Mouse (Mus musculus) lung, postnatal 25 days (tissue): ENCODE measurements around the gene Muc4.

ENCODE experiments used
- DNase-seq: peaks from one replicate; pipeline ENCODE4 v3.0.0; 2022; ENCODE audit warnings: low spot score

The Muc4 gene

DNA sequence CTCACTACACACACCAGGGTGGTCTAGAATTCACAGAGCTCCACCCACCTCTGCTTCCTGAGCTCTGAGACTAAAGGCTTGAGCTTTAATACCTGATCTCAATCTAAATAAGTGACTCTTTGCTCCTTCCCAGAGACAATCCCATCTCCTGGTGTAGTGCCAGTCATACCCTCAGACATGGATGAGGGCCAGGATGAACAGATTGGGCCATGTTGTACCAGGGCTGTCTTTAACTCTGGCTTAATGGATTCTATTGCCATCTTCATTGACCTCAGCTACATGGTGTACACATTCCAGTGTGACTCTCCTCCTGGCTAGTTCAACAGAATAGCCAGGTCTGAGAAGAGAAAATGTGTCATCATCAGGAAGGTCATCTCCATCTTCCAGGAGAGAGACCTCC is 9.2 kb upstream of the Muc4 start:
- DNase-seq: no peak

DNA sequence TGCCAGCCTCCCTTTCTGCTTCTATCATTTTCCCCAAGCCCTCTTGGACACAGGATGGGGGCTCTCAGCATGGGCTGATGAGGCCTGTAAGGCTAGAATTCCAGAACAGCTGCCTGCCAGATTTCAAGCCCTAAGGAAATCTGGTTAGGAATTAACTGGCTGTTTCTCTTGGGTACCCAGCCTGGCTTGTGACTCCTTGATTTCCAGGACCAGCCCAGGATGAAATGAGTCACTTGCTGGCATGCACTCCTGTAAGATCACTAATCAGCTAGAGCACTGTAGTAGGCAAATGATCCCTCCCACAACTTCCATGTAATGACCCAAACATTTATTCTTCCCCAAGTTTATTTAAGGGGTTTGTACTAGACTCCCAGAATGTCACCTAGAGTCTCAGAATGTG is 7.4 kb upstream of the Muc4 start:
- no peak for DNase-seq

DNA sequence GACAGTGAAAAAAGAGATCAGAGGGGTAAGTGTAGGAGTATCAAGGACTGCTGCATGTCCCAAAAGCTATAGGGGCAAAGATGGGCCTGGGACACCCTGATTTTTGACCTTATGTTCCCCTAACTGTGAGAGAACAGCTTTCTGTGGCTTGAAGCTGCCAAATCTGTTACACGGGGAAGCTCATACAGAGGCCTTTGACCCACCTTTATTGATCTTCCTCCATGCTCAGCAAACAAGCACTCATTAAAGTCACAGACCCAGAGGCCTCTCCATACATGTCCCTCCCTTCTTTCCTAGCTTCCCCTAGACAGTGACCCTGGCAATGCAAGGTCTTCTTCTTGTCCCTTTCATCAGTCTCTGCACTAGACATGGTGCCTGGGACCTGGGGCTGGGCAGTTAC is 7.0 kb upstream of the Muc4 start:
- no peak for DNase-seq

DNA sequence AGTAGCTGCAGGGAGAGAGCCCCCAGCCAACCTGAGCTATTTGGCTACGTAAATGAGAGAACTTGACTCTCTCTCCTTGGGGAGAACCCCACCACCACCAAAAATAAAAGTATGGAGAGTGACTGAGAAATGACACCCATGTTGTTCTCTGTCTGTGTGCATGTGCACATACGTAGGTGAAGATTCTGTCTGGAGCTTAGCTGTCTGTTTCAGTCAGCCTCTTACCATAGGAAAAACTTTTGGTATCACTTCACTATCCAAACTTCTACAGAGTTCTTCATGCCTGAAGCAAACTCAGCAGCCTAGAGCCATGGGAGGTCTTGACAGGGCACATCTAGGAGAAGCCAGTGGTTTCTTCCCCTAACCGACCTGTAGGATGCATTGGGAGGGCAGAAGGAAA is 2.5 kb upstream of the Muc4 start:
- DNase-seq: no peak

DNA sequence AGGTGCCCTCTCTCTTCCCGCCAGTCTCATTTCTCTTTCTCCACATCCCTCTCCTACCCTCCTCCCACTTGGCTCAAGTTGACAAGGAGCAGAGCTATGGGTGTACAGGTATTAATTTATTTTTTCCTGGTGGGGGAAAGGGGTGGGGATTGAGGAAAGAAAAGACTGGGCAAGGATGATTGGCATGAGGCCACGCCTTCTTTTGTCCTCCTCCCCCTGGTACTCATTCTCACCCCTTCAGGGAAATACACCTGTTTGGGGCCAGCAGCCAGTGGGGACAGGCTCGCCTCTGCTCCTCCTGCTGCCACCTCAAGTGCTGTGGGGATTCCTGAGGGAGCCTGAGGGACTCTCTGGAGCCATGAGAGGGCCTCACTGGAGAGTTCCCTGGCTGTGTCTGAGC is 336 bp downstream of the Muc4 start:
- DNase-seq: peak; percentile 68

DNA sequence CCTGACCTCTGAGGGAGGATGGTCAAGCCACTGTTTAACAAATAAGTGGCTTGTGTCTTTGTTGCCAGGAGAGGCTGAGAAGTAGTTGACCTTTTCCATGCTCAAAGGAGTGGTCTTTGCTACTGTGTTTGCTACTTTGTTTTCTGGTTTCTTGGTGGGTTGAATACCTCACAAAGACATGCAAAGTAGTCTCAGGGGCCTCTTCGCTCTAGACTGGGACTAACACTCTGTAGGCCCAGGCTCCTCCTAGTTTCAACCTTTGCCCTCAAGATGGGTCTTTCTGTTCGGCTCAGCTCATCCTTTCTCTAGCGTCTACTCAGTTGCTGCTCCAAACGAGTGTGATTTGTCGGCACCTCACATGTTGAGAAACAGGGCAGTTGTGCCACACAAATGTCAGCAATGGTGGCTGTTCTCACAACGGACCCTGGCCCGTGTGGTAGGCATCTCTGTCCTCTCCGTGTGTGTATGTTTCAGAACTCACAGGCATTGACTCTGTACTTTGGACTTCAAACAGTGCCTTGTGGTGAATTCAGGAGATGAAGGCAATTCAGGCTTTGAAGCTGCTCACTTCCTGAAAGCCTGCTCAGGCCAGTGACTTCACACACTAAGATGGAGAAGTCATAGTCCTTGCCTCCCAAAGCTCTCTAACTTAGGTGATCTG is 4.4 kb downstream of the Muc4 start:
- DNase-seq: no peak

DNA sequence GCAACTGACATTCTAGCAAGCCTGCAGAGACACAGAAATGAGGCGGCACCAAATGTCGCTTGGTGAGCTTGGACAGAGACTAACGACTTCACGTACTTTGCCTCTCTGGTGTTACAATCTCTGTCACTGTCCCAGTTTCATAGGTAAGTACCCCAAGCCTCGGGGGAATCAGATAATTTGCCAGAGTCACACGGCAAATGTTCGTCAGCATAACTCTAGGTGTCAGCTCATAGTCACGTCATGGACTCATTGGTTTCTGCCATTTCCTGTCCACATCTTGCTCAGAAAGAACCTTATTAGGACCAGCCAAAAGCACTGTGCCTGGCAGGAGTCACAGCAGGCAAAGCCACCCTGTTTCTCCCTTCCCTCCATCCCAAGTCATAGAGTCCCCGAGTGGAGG is 5.7 kb downstream of the Muc4 start:
- DNase-seq: no peak

DNA sequence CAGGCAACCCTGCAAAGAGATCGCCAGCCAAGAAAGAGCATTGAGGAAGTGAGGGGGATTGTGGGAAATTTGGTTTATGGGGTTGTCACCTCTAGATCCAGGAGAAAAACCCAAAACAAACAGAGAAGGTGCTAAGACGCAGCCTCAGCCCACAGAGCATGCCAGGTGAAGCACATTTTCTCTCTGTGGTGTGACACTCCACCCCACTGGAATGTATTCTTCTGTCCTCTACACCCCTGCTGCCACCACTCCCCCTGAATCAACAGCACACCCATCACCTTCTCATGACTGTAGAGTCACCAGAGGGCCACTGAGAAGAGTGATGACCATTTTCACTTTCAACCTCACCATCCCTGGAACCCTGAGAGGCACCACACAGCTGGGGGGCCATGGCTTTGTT is 7.0 kb downstream of the Muc4 start:
- no peak for DNase-seq

DNA sequence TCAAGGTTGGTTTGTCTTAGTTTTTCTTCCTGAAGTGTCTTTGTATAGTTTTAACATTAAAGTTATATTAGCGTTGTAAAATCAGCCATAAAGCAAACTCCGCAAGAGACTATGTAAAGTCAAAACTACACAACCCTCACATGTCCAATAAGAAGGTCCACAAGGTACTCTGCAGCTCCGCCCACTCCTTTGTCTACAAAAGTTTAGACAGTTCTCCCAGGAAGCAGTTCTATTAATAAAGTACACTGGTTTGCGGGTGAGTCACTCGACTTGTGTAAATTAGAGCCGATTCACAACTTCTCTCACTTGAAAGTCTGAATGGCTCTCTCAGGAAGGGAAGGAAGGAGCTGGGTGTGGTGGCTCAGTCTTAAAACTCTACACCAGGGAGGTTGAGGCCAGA is 10.2 kb downstream of the Muc4 start:
- DNase-seq: peak; percentile 79

DNA sequence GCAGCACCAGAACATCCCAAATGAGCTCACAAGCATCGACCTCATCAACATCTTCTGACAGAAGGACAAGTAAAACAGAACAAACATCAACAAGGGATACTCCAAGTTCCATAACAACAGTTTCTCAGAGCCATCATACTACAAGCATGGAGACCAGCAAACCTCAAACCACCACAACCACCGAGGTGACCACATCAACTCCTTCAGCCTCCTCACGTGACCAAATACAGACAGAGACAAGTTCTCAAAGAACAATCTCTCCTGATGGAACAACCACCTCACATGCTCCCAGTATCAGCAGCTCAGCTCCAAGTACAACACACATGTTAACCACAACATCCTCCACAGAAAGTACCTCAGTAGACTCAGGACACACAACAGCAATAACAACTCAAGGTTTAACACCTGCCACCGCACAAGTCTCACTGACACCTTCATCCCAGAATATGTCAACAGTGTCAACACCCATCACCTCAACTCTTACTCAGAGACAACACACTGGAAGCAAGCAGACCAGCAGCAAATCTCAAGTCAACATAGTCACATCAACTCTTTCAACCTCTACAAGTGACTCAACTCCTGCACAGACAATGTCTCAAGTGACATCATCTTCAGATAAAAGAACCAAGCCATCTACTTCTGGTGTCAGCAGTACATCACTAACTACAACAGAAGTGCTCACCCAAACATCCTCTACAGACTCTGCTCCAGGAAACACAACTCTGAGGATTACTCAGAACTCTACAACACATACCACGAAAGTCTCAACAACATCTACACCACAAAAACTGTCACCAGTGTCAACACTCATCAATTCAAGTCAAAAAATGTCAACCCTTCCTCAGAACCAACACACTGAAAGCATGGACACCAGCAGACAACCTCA is 14.8 kb downstream of the Muc4 start:
- DNase-seq: no peak

DNA sequence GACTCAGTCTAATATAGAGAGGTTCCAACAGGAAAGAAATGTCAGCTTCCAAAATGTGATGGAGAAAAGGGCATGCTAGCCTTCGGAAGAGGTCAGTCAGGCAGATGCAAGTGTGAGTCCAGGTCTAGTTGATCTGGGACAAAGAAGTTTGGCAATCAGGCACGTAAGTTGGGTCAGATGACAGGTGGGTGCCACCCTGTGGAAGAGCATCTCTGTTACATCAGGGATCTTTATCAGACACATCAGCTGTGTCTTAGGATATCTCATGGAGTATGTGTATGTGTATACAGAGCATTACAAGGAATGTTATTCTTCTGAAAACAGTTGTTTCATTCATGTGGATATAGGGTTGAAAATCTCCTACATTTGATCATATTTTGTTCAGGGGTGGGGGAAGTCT is 28.9 kb downstream of the Muc4 start:
- DNase-seq: no peak

DNA sequence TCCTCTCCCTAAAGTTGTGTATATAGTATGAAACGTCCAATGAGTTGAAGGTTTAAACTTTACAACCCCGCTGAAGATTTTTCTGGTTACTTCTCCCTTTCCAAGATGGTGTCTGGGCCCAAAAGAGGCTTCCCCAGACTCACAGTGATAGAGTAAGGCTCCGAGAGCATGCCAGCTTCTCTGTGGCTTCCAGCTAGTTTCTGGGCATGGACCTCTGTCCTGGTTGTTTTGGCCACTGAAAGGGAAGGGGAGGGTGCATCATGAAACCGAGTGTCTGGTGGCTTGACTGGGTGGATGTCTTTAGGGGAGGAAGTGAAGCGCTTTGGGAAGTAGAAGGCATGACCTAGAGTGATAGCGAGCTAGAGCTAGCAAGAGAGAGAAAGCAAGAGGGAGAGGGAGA is 29.3 kb downstream of the Muc4 start:
- DNase-seq: no peak

DNA sequence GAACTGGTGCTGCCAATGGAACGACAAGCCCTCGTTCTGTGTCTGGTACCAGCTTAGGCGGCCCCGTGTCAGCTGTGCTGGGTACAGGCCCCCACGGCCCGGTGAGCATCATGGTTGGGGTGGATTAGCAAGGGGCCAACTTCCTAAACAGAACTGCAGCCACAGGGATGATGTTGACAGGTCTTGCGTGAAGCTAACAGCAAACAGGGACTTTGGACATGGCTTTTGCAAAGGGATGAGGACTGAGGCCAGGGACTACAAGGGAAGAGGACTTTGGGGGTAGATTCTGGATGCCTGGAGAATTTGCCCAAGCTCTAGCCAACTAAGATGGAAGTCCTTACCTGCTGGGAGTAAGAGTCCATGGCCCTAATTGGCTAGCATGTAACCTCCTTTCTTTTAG is 31.2 kb downstream of the Muc4 start:
- no peak for DNase-seq

DNA sequence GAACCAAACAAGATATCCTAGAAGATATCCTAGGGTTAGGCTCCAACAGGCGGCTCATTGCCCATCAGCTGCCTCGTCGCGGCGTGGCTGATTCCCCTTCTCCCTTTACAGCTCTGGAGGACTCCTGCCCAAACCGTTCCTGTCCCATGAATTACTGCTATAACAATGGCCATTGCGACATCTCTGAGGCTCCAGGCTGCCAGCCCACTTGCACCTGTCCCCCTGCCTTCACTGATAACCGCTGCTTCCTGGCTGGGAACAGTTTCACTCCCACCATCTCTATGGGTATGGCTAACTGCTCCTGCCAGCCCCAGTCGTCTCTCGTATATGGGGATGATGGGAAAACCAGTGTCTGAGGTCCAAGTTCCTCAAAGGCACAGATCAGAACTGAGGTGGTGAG is 41.0 kb downstream of the Muc4 start:
- DNase-seq: no peak

DNA sequence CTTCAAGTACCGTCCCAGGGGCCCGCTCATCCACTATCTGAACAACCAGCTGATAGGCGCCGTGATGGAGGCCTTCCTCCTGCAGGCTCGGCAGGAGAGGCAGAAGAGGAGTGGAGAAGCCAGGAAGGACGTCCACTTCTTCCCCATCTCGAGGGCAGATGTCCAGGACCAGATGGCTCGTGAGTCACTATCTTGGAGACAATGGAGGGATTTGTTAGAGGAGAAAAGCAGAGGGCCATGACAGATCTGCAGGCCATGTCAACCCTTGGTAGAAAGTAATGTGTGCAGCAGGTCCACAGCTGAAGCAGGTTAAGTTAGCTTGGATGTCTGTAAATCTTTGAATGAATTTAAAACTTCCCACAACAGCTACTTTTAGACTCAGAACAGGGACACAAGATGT is 43.3 kb downstream of the Muc4 start:
- no peak for DNase-seq

DNA sequence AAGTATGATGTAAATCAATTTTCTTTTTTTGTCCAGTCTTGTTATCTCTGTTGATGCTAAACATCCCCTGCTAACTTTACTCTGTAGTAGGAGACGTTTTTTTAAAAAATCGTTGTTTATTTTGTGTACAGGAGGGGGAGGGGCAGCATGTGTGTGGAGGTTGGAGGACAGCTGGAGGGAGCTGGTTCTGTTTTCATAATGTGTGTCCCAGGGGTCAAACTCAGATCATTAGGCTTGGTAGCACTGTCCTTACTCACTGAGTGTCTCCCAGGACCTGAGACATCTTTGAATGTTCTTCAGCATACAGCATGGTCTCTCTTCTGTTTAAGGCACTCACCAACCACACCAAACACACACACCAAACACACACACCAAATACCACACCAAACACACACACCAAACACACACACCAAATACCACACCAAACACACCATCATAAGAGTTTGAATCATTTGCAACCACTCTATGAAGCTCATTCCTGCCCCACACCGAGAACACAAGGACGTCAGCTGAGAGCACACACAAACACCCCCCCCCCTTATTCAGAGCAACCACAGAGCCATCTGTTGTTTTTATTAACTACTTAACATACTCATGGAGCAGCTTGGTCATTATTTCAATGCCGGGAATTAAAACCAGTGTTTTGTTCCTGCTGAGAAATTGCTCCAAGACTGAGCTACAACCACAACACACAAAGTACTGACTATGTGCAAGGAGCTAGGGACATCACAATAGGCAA is 47.8 kb downstream of the Muc4 start:
- DNase-seq: no peak

DNA sequence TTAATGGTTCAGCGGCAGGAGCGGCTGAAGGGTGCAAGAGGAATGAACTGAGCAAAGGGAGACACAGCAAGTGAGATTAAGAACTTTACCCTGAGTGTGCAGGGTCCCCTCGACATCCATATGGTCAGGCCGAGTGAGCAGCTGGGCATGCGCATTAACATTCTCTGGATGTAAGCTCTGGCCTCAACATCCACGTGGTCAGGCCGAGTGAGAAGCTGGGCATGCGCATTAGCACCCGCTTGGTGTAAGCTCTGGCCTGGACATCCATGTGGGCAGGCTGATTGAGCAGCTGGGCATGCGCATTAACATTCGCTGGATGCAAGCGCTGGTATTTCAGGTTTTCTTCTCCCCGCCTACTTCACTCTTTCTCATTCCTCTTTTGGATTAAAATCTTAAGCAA is 49.2 kb downstream of the Muc4 start:
- DNase-seq: no peak

DNA sequence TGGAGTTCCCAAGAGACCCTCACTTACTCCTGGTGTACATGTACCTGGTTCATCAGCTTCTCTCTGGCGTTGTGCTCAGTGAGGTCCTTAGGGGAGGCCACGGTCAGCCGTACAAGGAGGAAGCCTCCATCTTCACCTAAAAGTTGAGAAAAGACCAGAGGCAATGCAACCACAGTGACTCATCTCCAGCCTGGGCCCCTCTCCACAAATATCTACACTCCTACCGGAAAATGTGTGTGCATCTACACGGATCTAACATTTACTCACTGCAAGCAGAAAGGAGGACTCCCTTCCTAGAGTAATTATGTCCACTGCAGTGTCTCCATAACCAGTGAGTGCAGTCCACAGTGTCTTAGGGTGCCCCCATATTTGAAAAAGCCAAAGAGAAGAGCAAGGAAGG is 54.4 kb downstream of the Muc4 start:
- DNase-seq: no peak

DNA sequence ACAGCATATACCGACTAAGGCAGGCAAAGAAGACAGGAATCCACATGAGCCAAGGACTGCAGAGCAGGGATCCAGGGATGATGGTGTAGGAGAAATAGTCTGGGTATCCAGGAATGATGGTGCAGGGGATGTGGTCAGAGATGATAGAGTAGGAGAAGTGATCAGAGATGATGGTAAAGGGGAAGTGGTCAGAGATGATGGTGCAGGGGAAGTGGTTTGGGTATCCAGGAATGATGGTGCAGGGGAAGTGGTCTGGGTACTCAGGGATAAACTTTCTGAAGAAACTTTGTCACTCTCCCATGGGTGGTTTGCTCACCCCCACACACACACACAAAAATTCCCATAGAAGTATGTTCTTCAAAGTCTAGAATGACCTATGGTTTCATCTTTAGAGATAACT is 59.5 kb downstream of the Muc4 start:
- no peak for DNase-seq

DNA sequence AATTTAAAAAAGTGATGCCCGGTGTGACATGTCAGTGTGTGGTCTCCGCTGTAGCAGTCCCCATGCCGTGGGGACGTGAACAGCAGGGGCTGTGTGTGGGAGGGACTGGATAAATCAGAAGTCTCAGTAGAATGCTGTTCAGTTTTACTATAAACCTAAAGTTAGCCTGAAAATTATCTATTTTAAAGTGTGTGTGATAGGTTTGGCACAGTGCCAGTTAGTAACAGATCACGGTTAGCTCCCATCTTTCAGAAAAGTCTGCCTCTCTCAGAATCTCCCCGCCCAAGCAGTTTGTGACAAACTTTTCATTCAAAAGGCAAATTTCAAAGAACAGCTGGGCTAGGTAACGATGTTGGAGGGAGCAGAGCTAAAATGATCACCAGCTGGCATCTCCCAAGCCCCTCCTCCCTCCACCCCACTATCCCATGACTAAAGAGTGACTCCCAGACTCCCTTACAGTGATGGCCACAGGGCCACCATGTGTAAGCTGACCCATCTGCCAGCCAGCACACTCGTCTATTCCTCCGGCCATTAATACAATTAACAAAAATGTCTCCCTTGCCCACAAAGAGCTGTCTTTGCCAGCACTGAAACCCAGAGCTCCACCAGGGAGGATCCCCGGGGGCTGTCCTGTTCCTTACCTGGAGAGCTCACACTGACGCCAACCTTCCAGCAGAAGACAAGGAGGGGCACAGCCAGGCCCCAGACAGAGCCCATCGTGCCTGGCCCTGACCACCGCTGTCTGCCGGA is 61.2 kb downstream of the Muc4 start:
- no peak for DNase-seq

DNA sequence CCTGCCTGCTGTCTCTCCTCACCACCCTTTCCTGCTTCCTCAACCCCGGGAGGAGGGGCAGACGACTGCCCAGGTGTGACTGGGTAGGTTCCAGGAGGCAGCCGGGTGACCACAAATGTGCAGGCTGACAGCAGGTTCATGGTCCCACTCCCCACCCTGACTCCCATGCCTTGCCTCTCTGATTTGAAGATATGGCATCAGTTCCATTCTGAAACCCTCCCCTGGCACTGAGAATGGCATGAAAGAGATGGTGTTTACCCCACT is 61.7 kb downstream of the Muc4 start, which contains the start of gene Muc20:
Gene Muc20 (minus strand): TSS at position 10 of the 264 bp plus-strand sequence.
- no peak for DNase-seq

DNA sequence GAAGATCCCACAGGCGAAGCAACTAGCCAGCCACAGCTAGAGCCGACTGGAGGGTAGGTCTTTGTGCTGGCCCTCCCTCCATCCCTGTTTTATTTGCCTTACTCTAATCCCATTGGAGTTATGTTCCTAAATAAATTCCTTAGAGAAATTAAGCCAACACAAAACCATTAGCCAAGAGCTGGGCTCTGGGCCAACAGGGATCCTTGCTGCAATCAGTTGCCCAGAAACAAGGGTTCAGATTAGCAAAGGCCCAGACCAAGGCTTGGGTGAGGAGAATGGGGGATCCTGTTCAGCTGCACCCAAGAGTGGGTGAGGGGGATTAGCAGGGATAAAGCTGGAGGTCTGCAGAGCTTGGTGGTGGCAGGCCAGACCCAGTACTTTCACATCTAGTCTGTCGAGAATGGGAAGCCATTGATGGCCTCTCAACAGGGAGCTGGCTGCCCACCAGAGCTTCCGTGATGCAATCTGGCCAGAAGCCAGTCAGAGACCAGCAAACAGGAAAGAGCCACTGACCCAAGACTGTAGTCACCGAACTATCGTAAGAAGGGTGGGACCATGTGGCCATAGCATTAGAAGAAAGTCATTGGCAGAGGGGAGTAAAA is 67.7 kb downstream of the Muc4 start:
- peak; percentile 78 for DNase-seq
